Comparison of ENCODE assay signal across 13 mouse cellular contexts in genomic region chr5:115634046-115634445, GRCm38 (mm10). TPM values are rescaled to one million over a fixed set of nuclear protein-coding genes. Genes with fewer than 3 reads are reported as not detected.
DNase-seq lines count a peak whose midpoint lies in the region; ATAC-seq and TF ChIP-seq lines count a peak whose summit lies in the region.
"Had no signal": no experiment of that assay in that cellular context is flagged by ENCODE, and none has a peak within 500 bp of the region (broad histone marks: within the 10 kb centered on the region; RNA-seq: fewer than 3 reads in every experiment).

No protein-coding gene starts in this region.

- H3K9ac ChIP-seq in hindbrain, embryonic 14.5 days, result no peak overlapping the region; the same call in 1 of the 2 replicates
- no peak overlapping the region for H3K9ac ChIP-seq in hindbrain, embryonic 11.5 days (ENCODE audit: low read depth, low read length)
- H3K9ac ChIP-seq in MEL (ENCODE audit: control insufficient read depth, low read depth, low read length, poor library complexity, severe bottlenecking), result no peak overlapping the region
- peak overlapping the region; percentile 90 for H3K9ac ChIP-seq in liver, embryonic 15.5 days

- H3K4me3 ChIP-seq in hindbrain, embryonic 14.5 days (replicated peaks; ENCODE audit: low read length), result 0 out of 2 replicates have a peak overlapping the region, but pooled peaks have one; percentile 80
- H3K4me3 ChIP-seq in hindbrain, embryonic 11.5 days (ENCODE audit: low read depth, low read length), result no peak overlapping the region
- H3K4me3 ChIP-seq in MEL (ENCODE audit: control insufficient read depth in 1 of 2, insufficient read depth in 1 of 2, low read depth in 2 of 2, low read length in 2 of 2), result no peak overlapping the region
- H3K4me3 ChIP-seq in liver, embryonic 15.5 days (replicated peaks), result peak overlapping the region; percentile 92
- H3K4me3 ChIP-seq in cerebellum, adult 2 months (replicated peaks; ENCODE audit: insufficient read depth, low read depth, low read length), result no peak overlapping the region

- H3K4me2 ChIP-seq in hindbrain, embryonic 14.5 days (replicated peaks), result no peak overlapping the region; the same call in 1 of the 2 replicates
- no peak overlapping the region for H3K4me2 ChIP-seq in hindbrain, embryonic 11.5 days (replicated peaks; ENCODE audit: low read depth, low read length)
- peak overlapping the region; percentile 80 for H3K4me2 ChIP-seq in liver, embryonic 15.5 days

- H3K27ac ChIP-seq in hindbrain, embryonic 14.5 days, result no peak overlapping the region
- no peak overlapping the region for H3K27ac ChIP-seq in hindbrain, embryonic 11.5 days (ENCODE audit: low read depth, low read length)
- no peak overlapping the region for H3K27ac ChIP-seq in MEL (ENCODE audit: control insufficient read depth, low read depth, low read length)
- H3K27ac ChIP-seq in liver, embryonic 15.5 days (replicated peaks), result peak overlapping the region; percentile 99
- H3K27ac ChIP-seq in cerebellum, adult 2 months (ENCODE audit: insufficient read depth, low read length), result no peak overlapping the region
- H3K27ac ChIP-seq: kidney, postnatal 0 days had no signal

- H3K27me3 ChIP-seq in hindbrain, embryonic 14.5 days (ENCODE audit: control insufficient read depth, insufficient read depth, low read length), result no peaks in the 10 kb centered on the region
- H3K27me3 ChIP-seq in hindbrain, embryonic 11.5 days (ENCODE audit: control insufficient read depth, insufficient read depth, low read length), result no peaks in the 10 kb centered on the region
- H3K27me3 ChIP-seq in MEL (ENCODE audit: control insufficient read depth in 1 of 2, insufficient read depth in 2 of 2, low read length in 2 of 2), result no peaks in the 10 kb centered on the region
- no peaks in the 10 kb centered on the region for H3K27me3 ChIP-seq in liver, embryonic 15.5 days
- no peaks in the 10 kb centered on the region for H3K27me3 ChIP-seq in cerebellum, adult 2 months (ENCODE audit: control insufficient read depth, insufficient read depth, low read length)

- no peak for TF ChIP-seq RAD21 in MEL (IDR thresholded peaks at IDR 0.05; ENCODE audit: low read depth, low read length)

- no peak for DNase-seq in hindbrain, embryonic 14.5 days (ENCODE audit: low spot score)
- DNase-seq in hindbrain, embryonic 11.5 days (ENCODE audit: low spot score), result no peak
- peak; percentile 40 for DNase-seq in MEL (ENCODE audit: low read depth, low spot score)
- DNase-seq in cerebellum, postnatal 4 days (ENCODE audit: low spot score in 2 of 2), result no peak
- no peak for DNase-seq in cerebellum, adult 2 months
- no peak for DNase-seq in cerebellum, adult 9-10 months
- DNase-seq: adrenal gland, postnatal 14 days; gastrocnemius, postnatal 36 days; lung, adult 2 months; thymus, adult 18-20 months had no signal

- WGBS in hindbrain, embryonic 14.5 days, result 91% methylated on average over 8 of the region's 8 CpGs
- 92% methylated on average over 8 of the region's 8 CpGs for WGBS in hindbrain, embryonic 11.5 days
- WGBS in liver, embryonic 15.5 days (ENCODE audit: insufficient replicate concordance), result 48% methylated on average over 8 of the region's 8 CpGs
- WGBS in cerebellum, adult 2 months, result 79% methylated on average over 8 of the region's 8 CpGs

- ATAC-seq in hindbrain, embryonic 14.5 days (ENCODE audit: low FRiP score), result no peak
- ATAC-seq in hindbrain, embryonic 11.5 days (ENCODE audit: low FRiP score), result no peak
- peak; percentile 13; the same call in 1 of the 2 replicates for ATAC-seq in erythroblast, adult 5-6 weeks (replicated peaks; ENCODE audit: low FRiP score, poor library complexity, severe bottlenecking)
- ATAC-seq in liver, embryonic 15.5 days (ENCODE audit: insufficient read depth), result peak; percentile 30

- peak; percentile 48 to 65; a peak in 3 of 4 replicates for TF ChIP-seq EP300 in MEL (IDR thresholded peaks at IDR 0.05; ENCODE audit: low read depth in 1 of 2, low read length in 2 of 2)

- H3K9me3 ChIP-seq in hindbrain, embryonic 14.5 days (ENCODE audit: control insufficient read depth, low read length), result no peaks in the 10 kb centered on the region
- no peaks in the 10 kb centered on the region for H3K9me3 ChIP-seq in hindbrain, embryonic 11.5 days (ENCODE audit: control insufficient read depth, low read length)
- no peaks in the 10 kb centered on the region for H3K9me3 ChIP-seq in MEL (replicated peaks; ENCODE audit: insufficient read depth, low read length)
- H3K9me3 ChIP-seq in liver, embryonic 15.5 days (replicated peaks), result no peaks in the 10 kb centered on the region

- peaks cover 26% of the 10 kb centered on the region for H3K4me1 ChIP-seq in hindbrain, embryonic 14.5 days (replicated peaks; ENCODE audit: control insufficient read depth, insufficient read depth, low read length)
- H3K4me1 ChIP-seq in hindbrain, embryonic 11.5 days (replicated peaks; ENCODE audit: control insufficient read depth, insufficient read depth, low read length), result peaks cover 4% of the 10 kb centered on the region; the same call in 1 of the 2 replicates
- peaks cover 2 to 37% of the 10 kb centered on the region in 2 experiments for H3K4me1 ChIP-seq in MEL (ENCODE audit: control insufficient read depth in 1 of 2, insufficient read depth in 2 of 2, low read length in 2 of 2)
- peaks cover 70% of the 10 kb centered on the region for H3K4me1 ChIP-seq in liver, embryonic 15.5 days (replicated peaks)
- H3K4me1 ChIP-seq in cerebellum, adult 2 months (ENCODE audit: control insufficient read depth, insufficient read depth, low read length), result peaks cover 15% of the 10 kb centered on the region

- no peak for TF ChIP-seq POLR2A in MEL (IDR thresholded peaks at IDR 0.05; ENCODE audit: control insufficient read depth in 1 of 2, insufficient read depth in 1 of 2, low read depth in 1 of 2, low read length in 2 of 2, poor library complexity in 1 of 2)
- TF ChIP-seq POLR2A in cerebellum, adult 2 months (IDR thresholded peaks at IDR 0.05; ENCODE audit: borderline replicate concordance, insufficient read depth, low read length), result no peak

- H3K79me2 ChIP-seq in MEL (ENCODE audit: control insufficient read depth, insufficient read depth, low read length, poor library complexity), result peaks cover 61% of the 10 kb centered on the region

- no peak for TF ChIP-seq CTCF in MEL (IDR thresholded peaks at IDR 0.05 in 2 of 3, conservative IDR thresholded peaks at IDR 0.05 in 1 of 3; ENCODE audit: control insufficient read depth in 1 of 3, insufficient read depth in 1 of 3, low read depth in 2 of 3, low read length in 3 of 3, poor library complexity in 1 of 3, severe bottlenecking in 1 of 3)
- no peak for TF ChIP-seq CTCF in cerebellum, adult 2 months (IDR thresholded peaks at IDR 0.05; ENCODE audit: borderline replicate concordance, insufficient read depth, low read depth, low read length)

- H3K36me3 ChIP-seq in hindbrain, embryonic 14.5 days (replicated peaks; ENCODE audit: control insufficient read depth, insufficient read depth), result peaks cover 9% of the 10 kb centered on the region
- no peaks in the 10 kb centered on the region for H3K36me3 ChIP-seq in hindbrain, embryonic 11.5 days (ENCODE audit: control insufficient read depth, insufficient read depth, low read length)
- H3K36me3 ChIP-seq in MEL (ENCODE audit: control insufficient read depth in 1 of 2, insufficient read depth in 2 of 2, low read length in 2 of 2), result peaks cover 2 to 24% of the 10 kb centered on the region in 2 experiments; a peak in 3 of 4 replicates
- H3K36me3 ChIP-seq in liver, embryonic 15.5 days (replicated peaks), result peaks cover 40% of the 10 kb centered on the region

TF ChIP-seq in MEL, 35 proteins besides CTCF, POLR2A, EP300 and RAD21 (continues in another document):
- peak; percentile 76 for TF ChIP-seq TCF12 (IDR thresholded peaks at IDR 0.05; ENCODE audit: low read depth, low read length)
- TF ChIP-seq JUND (IDR thresholded peaks at IDR 0.05; ENCODE audit: low read depth, low read length), result no peak
- TF ChIP-seq SMC3 (IDR thresholded peaks at IDR 0.05; ENCODE audit: low read depth, low read length), result no peak
- TF ChIP-seq ZC3H11A (IDR thresholded peaks at IDR 0.05; ENCODE audit: low read depth, low read length), result no peak
- TF ChIP-seq ZMIZ1 (IDR thresholded peaks at IDR 0.05; ENCODE audit: low read depth, low read length), result no peak
- TF ChIP-seq MAZ (IDR thresholded peaks at IDR 0.05; ENCODE audit: low read depth, low read length), result no peak
- TF ChIP-seq RCOR1 (IDR thresholded peaks at IDR 0.05; ENCODE audit: low read depth, low read length), result 0 out of 2 replicates have a peak, but pooled peaks have one; percentile 29
- TF ChIP-seq MAX (IDR thresholded peaks at IDR 0.05; ENCODE audit: low read length), result no peak
- TF ChIP-seq USF2 (IDR thresholded peaks at IDR 0.05; ENCODE audit: borderline replicate concordance in 1 of 2, insufficient read depth in 1 of 2, low read depth in 1 of 2, low read length in 2 of 2), result no peak
- no peak for TF ChIP-seq POLR2AphosphoS2 (IDR thresholded peaks at IDR 0.05; ENCODE audit: low read length)
- no peak for TF ChIP-seq MYB (IDR thresholded peaks at IDR 0.05; ENCODE audit: low read depth, low read length)
- TF ChIP-seq MXI1 (IDR thresholded peaks at IDR 0.05; ENCODE audit: low read depth, low read length), result 0 out of 2 replicates have a peak, but pooled peaks have one; percentile 28
- TF ChIP-seq MEF2A (IDR thresholded peaks at IDR 0.05; ENCODE audit: extremely low read depth, insufficient replicate concordance, low read depth, low read length, poor library complexity, severe bottlenecking), result no peak
- TF ChIP-seq NRF1 (IDR thresholded peaks at IDR 0.05; ENCODE audit: insufficient read depth, low read depth, low read length, poor library complexity, severe bottlenecking), result no peak
- no peak for TF ChIP-seq KAT2A (conservative IDR thresholded peaks at IDR 0.05; ENCODE audit: low read depth, low read length)
- TF ChIP-seq MAFK (IDR thresholded peaks at IDR 0.05; ENCODE audit: borderline replicate concordance, low read depth, low read length), result no peak
- no peak for TF ChIP-seq BHLHE40 (IDR thresholded peaks at IDR 0.05; ENCODE audit: borderline replicate concordance, low read depth, low read length)
- TF ChIP-seq ETS1 (IDR thresholded peaks at IDR 0.05; ENCODE audit: low read depth, low read length), result peak; percentile 64

RNA-seq across cellular contexts. Expression of gene Rab35, which starts 2.3 kb away (rescaled TPM):
- 23.3 and 27.7 TPM in 2 replicates for polyA plus RNA-seq in hindbrain, embryonic 14.5 days (2014; fragmentation: Nextera tagmentation; extraction: Ambion mirVana)
- 18.3 and 18.8 TPM in 2 replicates for polyA plus RNA-seq in hindbrain, embryonic 11.5 days (2014; fragmentation: Nextera tagmentation; extraction: Ambion mirVana)
- total RNA-seq in MEL (2012; rRNA removed), result 62.1 and 66.9 TPM in 2 replicates
- polyA plus RNA-seq in MEL (2012; ENCODE audit: insufficient read depth in 1 of 2, insufficient read length in 2 of 2, low read depth in 1 of 2, low replicate concordance in 2 of 2, missing spikeins in 1 of 2), result 100 to 1,000 TPM in 1 of 2 experiments, not detected in 1; 113 TPM
- total RNA-seq in erythroblast, adult 5-6 weeks (2015; ENCODE audit: low replicate concordance), result 17.3 and 17.8 TPM in 2 replicates
- 13.8 and 15.4 TPM in 2 replicates for total RNA-seq in erythroblast, adult 5-6 weeks (2017; ENCODE audit: low replicate concordance)
- polyA plus RNA-seq in liver, embryonic 15.5 days (2015; fragmentation: Nextera tagmentation; extraction: Ambion mirVana), result 12.0 and 13.1 TPM in 2 replicates
- 86.2 and 87.8 TPM in 2 replicates for polyA plus RNA-seq in cerebellum, adult 2 months (2012; rRNA removed)

Comparison
In these comparisons a context has a peak if more than half of its experiments do, and no peak if none do; other contexts are left out.
1. H3K4me3 ChIP-seq: peak in hindbrain, embryonic 14.5 days (single experiment) and liver, embryonic 15.5 days (single experiment); none in hindbrain, embryonic 11.5 days (single experiment), MEL (0 of 2) and cerebellum, adult 2 months (single experiment).
2. ATAC-seq: peak in erythroblast, adult 5-6 weeks (single experiment) and liver, embryonic 15.5 days (single experiment); none in hindbrain, embryonic 14.5 days (single experiment) and hindbrain, embryonic 11.5 days (single experiment).